26 mouse cellular contexts compared by ENCODE assay signal in genomic region chr9:89104576-89104975, GRCm38 (mm10). TPM values are rescaled to one million over a fixed set of nuclear protein-coding genes. Genes with fewer than 3 reads are reported as not detected.
"Had no signal": no experiment of that assay in that cellular context is flagged by ENCODE, and none has a peak within 500 bp of the region (broad histone marks: within the 10 kb centered on the region; RNA-seq: fewer than 3 reads in every experiment).

No protein-coding gene starts in this region.

RNA-seq across cellular contexts. Expression of gene Trim43b, which starts 11.9 kb away (rescaled TPM):
- total RNA-seq: heart, postnatal 25 days; heart, postnatal 4 days; hematopoietic stem cell, adult 5-6 weeks; hindbrain, postnatal 0 days; layer of hippocampus, postnatal 10 days had no signal
- polyA plus RNA-seq: heart, embryonic 13.5 days; heart, embryonic 14.5 days; heart, embryonic 15.5 days; heart, embryonic 16.5 days; heart, postnatal 0 days; hindbrain, embryonic 10.5 days; hindbrain, embryonic 11.5 days; hindbrain, embryonic 12.5 days; hindbrain, embryonic 13.5 days; hindbrain, embryonic 14.5 days; hindbrain, embryonic 15.5 days; hindbrain, embryonic 16.5 days; hindbrain, postnatal 0 days; intestine, embryonic 14.5 days; intestine, embryonic 15.5 days; intestine, embryonic 16.5 days; intestine, postnatal 0 days; kidney, adult 2 months; kidney, embryonic 14.5 days; kidney, embryonic 15.5 days; kidney, embryonic 16.5 days; kidney, postnatal 0 days had no signal
